Mouse (Mus musculus): ENCODE measurements at regions not wholly inside any gene's neighbourhood (a gene's known extent, or its start where the extent isn't known, plus 50 kb on each side); places are given as distances from the start of the nearest gene placed in this dataset.

DNA sequence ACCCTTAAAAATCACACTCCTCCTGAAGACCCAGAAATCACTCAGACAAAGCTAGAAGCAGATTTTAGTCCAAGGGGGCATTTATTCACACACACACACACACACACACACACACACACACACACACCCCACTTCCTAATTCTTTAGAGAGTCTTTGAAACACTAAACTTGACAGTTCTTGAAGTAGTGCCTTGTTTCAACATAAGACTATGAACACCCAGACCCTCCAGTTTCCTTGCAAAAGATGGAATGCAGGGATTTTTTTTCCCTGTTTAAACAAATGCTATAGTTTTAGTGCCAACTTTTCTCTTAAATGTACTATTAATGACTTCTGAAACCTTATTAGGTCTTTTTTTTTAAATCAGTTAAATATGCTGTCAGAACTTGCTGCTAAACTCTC is 279.2 kb upstream of the Fat1 start:
- no peaks in the 10 kb centered on the region for H3K36me3 ChIP-seq (ENCODE audit: control insufficient read depth, insufficient read depth, low read length)
- no peak for ATAC-seq (ENCODE audit: insufficient read depth, low FRiP score)
- H3K27me3 ChIP-seq (ENCODE audit: control insufficient read depth, insufficient read depth, low read length) = no peaks in the 10 kb centered on the region
- no peak overlapping the region for H3K9ac ChIP-seq (ENCODE audit: low read length)
- no peaks in the 10 kb centered on the region for H3K9me3 ChIP-seq (replicated peaks; ENCODE audit: control insufficient read depth, low read length)
- H3K27ac ChIP-seq (ENCODE audit: low read length) = no peak overlapping the region
- H3K4me1 ChIP-seq (ENCODE audit: control insufficient read depth, insufficient read depth, low read length) = no peaks in the 10 kb centered on the region
- H3K4me3 ChIP-seq (replicated peaks; ENCODE audit: low read length) = no peak overlapping the region
- H3K4me2 ChIP-seq (ENCODE audit: low read depth, low read length) = no peak overlapping the region

- peak; percentile 50; the same call in 1 of the 2 replicates for ATAC-seq (ENCODE audit: insufficient read depth, low FRiP score)
- no peak overlapping the region for H3K27ac ChIP-seq (ENCODE audit: low read length)
- H3K9ac ChIP-seq (ENCODE audit: low read length) = no peak overlapping the region
- H3K9me3 ChIP-seq (replicated peaks; ENCODE audit: control insufficient read depth, low read length) = no peaks in the 10 kb centered on the region
- no peaks in the 10 kb centered on the region for H3K36me3 ChIP-seq (ENCODE audit: control insufficient read depth, insufficient read depth, low read length)
- no peak overlapping the region for H3K4me3 ChIP-seq (replicated peaks; ENCODE audit: low read length)
- H3K4me1 ChIP-seq (ENCODE audit: control insufficient read depth, insufficient read depth, low read length) = no peaks in the 10 kb centered on the region
- WGBS = 45% methylated on average over 4 of the region's 4 CpGs
- no peaks in the 10 kb centered on the region for H3K27me3 ChIP-seq (ENCODE audit: control insufficient read depth, insufficient read depth, low read length)
- no peak overlapping the region for H3K4me2 ChIP-seq (ENCODE audit: low read depth, low read length)
Observed at GRCm38 (mm10) chr8:44656470-44656869, 278.8 kb upstream of the Fat1 start.

GRCm38 (mm10) chr8:44661696-44662095 is 273.6 kb upstream of the Fat1 start:
- H3K4me3 ChIP-seq (replicated peaks; ENCODE audit: low read length) = no peak overlapping the region
- H3K4me2 ChIP-seq (ENCODE audit: low read depth, low read length) = no peak overlapping the region
- no peaks in the 10 kb centered on the region for H3K27me3 ChIP-seq (ENCODE audit: control insufficient read depth, insufficient read depth, low read length)
- no peak overlapping the region for H3K9ac ChIP-seq (ENCODE audit: low read length)
- no peaks in the 10 kb centered on the region for H3K9me3 ChIP-seq (replicated peaks; ENCODE audit: control insufficient read depth, low read length)
- H3K4me1 ChIP-seq (ENCODE audit: control insufficient read depth, insufficient read depth, low read length) = no peaks in the 10 kb centered on the region
- ATAC-seq (ENCODE audit: insufficient read depth, low FRiP score) = no peak
- H3K36me3 ChIP-seq (ENCODE audit: control insufficient read depth, insufficient read depth, low read length) = no peaks in the 10 kb centered on the region
- WGBS = 61% methylated on average over 2 of the region's 2 CpGs
- no peak overlapping the region for H3K27ac ChIP-seq (ENCODE audit: low read length)

DNA sequence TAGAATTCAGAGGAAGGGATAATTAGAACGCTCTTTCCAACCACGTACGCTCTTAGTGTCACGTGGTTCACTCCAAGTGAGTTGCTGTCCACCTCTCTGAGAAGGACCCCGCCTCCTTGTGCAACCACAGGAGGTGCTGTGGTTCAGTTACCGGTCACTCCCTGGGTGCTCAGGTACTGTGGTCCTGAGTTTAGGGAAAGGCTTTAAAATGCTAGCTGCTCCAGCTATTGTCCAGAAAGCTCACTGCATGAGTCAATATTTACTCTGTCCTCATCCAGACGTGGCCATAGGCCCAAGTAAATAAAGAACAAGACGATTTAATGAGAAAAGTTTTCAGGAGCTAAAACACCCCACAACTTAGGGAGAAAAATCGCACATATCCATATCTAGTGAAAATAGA is 248.1 kb upstream of the Fat1 start:
- Histone ChIP-seq H3K27me3 (ENCODE audit: control insufficient read depth, insufficient read depth, low read length) (no peaks in the 10 kb centered on the region), H3K4me3 (replicated peaks; ENCODE audit: low read length) (no peak overlapping the region), H3K9ac (ENCODE audit: low read length) (no peak overlapping the region), H3K4me1 (ENCODE audit: control insufficient read depth, insufficient read depth, low read length) (no peaks in the 10 kb centered on the region), H3K36me3 (ENCODE audit: control insufficient read depth, insufficient read depth, low read length) (no peaks in the 10 kb centered on the region), H3K27ac (ENCODE audit: low read length) (no peak overlapping the region), H3K4me2 (ENCODE audit: low read depth, low read length) (no peak overlapping the region), H3K9me3 (replicated peaks; ENCODE audit: control insufficient read depth, low read length) (no peaks in the 10 kb centered on the region)
- WGBS = 78% methylated on average over 9 of the region's 9 CpGs
- no peak for ATAC-seq (ENCODE audit: insufficient read depth, low FRiP score)

GRCm38 (mm10) chr8:44689837-44690592 is 245.2 kb upstream of the Fat1 start:
- H3K4me3 ChIP-seq (replicated peaks; ENCODE audit: low read length) = no peak overlapping the region
- H3K36me3 ChIP-seq (ENCODE audit: control insufficient read depth, insufficient read depth, low read length) = no peaks in the 10 kb centered on the region
- no peaks in the 10 kb centered on the region for H3K4me1 ChIP-seq (ENCODE audit: control insufficient read depth, insufficient read depth, low read length)
- H3K4me2 ChIP-seq (ENCODE audit: low read depth, low read length) = no peak overlapping the region
- H3K9me3 ChIP-seq (replicated peaks; ENCODE audit: control insufficient read depth, low read length) = no peaks in the 10 kb centered on the region
- H3K9ac ChIP-seq (ENCODE audit: low read length) = no peak overlapping the region
- WGBS = 88% methylated on average over 9 of the region's 9 CpGs
- no peak overlapping the region for H3K27ac ChIP-seq (ENCODE audit: low read length)
- ATAC-seq (ENCODE audit: insufficient read depth, low FRiP score) = no peak
- no peaks in the 10 kb centered on the region for H3K27me3 ChIP-seq (ENCODE audit: control insufficient read depth, insufficient read depth, low read length)

- no peak overlapping the region for H3K4me3 ChIP-seq (replicated peaks; ENCODE audit: low read length)
- H3K9me3 ChIP-seq (replicated peaks; ENCODE audit: control insufficient read depth, low read length) = no peaks in the 10 kb centered on the region
- H3K27me3 ChIP-seq (ENCODE audit: control insufficient read depth, insufficient read depth, low read length) = no peaks in the 10 kb centered on the region
- 67% methylated on average over 4 of the region's 4 CpGs for WGBS
- H3K9ac ChIP-seq (ENCODE audit: low read length) = no peak overlapping the region
- ATAC-seq (ENCODE audit: insufficient read depth, low FRiP score) = no peak
- no peaks in the 10 kb centered on the region for H3K36me3 ChIP-seq (ENCODE audit: control insufficient read depth, insufficient read depth, low read length)
- no peak overlapping the region for H3K27ac ChIP-seq (ENCODE audit: low read length)
- H3K4me2 ChIP-seq (ENCODE audit: low read depth, low read length) = no peak overlapping the region
- no peaks in the 10 kb centered on the region for H3K4me1 ChIP-seq (ENCODE audit: control insufficient read depth, insufficient read depth, low read length)
Observed at GRCm38 (mm10) chr8:44690593-44690950, 244.7 kb upstream of the Fat1 start.

- Histone ChIP-seq H3K4me2 (ENCODE audit: low read depth, low read length) (no peak overlapping the region), H3K9ac (ENCODE audit: low read length) (no peak overlapping the region), H3K27me3 (ENCODE audit: control insufficient read depth, insufficient read depth, low read length) (no peaks in the 10 kb centered on the region), H3K4me1 (ENCODE audit: control insufficient read depth, insufficient read depth, low read length) (peaks cover 5% of the 10 kb centered on the region), H3K9me3 (replicated peaks; ENCODE audit: control insufficient read depth, low read length) (no peaks in the 10 kb centered on the region), H3K4me3 (replicated peaks; ENCODE audit: low read length) (no peak overlapping the region), H3K36me3 (ENCODE audit: control insufficient read depth, insufficient read depth, low read length) (no peaks in the 10 kb centered on the region), H3K27ac (ENCODE audit: low read length) (no peak overlapping the region)
- WGBS = 27% methylated on average over 7 of the region's 7 CpGs
- no peak for ATAC-seq (ENCODE audit: insufficient read depth, low FRiP score)
Observed at GRCm38 (mm10) chr8:44691140-44691539, 244.1 kb upstream of the Fat1 start.

GRCm38 (mm10) chr8:44692036-44692688 is 243.1 kb upstream of the Fat1 start:
- H3K36me3 ChIP-seq (ENCODE audit: control insufficient read depth, insufficient read depth, low read length) = no peaks in the 10 kb centered on the region
- peaks cover 8% of the 10 kb centered on the region for H3K4me1 ChIP-seq (ENCODE audit: control insufficient read depth, insufficient read depth, low read length)
- no peak overlapping the region for H3K4me3 ChIP-seq (replicated peaks; ENCODE audit: low read length)
- 55% methylated on average over 8 of the region's 8 CpGs for WGBS
- no peak overlapping the region for H3K9ac ChIP-seq (ENCODE audit: low read length)
- H3K9me3 ChIP-seq (replicated peaks; ENCODE audit: control insufficient read depth, low read length) = no peaks in the 10 kb centered on the region
- H3K4me2 ChIP-seq (ENCODE audit: low read depth, low read length) = no peak overlapping the region
- ATAC-seq (ENCODE audit: insufficient read depth, low FRiP score) = no peak
- H3K27ac ChIP-seq (ENCODE audit: low read length) = no peak overlapping the region
- no peaks in the 10 kb centered on the region for H3K27me3 ChIP-seq (ENCODE audit: control insufficient read depth, insufficient read depth, low read length)

- Histone ChIP-seq H3K4me1 (ENCODE audit: control insufficient read depth, insufficient read depth, low read length) (peaks cover 8% of the 10 kb centered on the region), H3K27ac (ENCODE audit: low read length) (no peak overlapping the region), H3K9me3 (replicated peaks; ENCODE audit: control insufficient read depth, low read length) (no peaks in the 10 kb centered on the region), H3K9ac (ENCODE audit: low read length) (no peak overlapping the region), H3K27me3 (ENCODE audit: control insufficient read depth, insufficient read depth, low read length) (no peaks in the 10 kb centered on the region), H3K36me3 (ENCODE audit: control insufficient read depth, insufficient read depth, low read length) (no peaks in the 10 kb centered on the region), H3K4me3 (replicated peaks; ENCODE audit: low read length) (no peak overlapping the region), H3K4me2 (ENCODE audit: low read depth, low read length) (no peak overlapping the region)
- ATAC-seq (ENCODE audit: insufficient read depth, low FRiP score) = no peak
- WGBS = 53% methylated on average over 9 of the region's 9 CpGs
Observed at GRCm38 (mm10) chr8:44694861-44695260, 240.4 kb upstream of the Fat1 start.

All from stomach, embryonic 16.5 days (tissue).